Mouse (Mus musculus) G1E (cell line): ENCODE measurements around the gene Lnx1. TPM values are rescaled to one million over a fixed set of nuclear protein-coding genes. Genes with fewer than 3 reads are reported as not detected.

Source experiments
- ATAC-seq: 2 replicates; pipeline ENCODE4 v1.8.0; 2016; ENCODE audit warnings: mild to moderate bottlenecking; ENCODE audit not compliant: insufficient number of reproducible peaks, poor library complexity, low FRiP score, severe bottlenecking; ENCODE audit errors: extremely low read depth
- DNase-seq: peaks from one replicate; pipeline ENCODE4 v3.0.0; 2012; ENCODE audit warnings: low spot score
- H3K27me3 ChIP-seq: 2 replicates; pipeline ENCODE4 v1.6.1; 2012; ENCODE audit warnings: mild to moderate bottlenecking, low read length, inconsistent platforms; ENCODE audit not compliant: insufficient read depth
- H3K36me3 ChIP-seq: replicated peaks from 2 replicates; pipeline ENCODE3; 2012; ENCODE audit warnings: mild to moderate bottlenecking, inconsistent platforms
- H3K4me1 ChIP-seq: 2 replicates; pipeline ENCODE4 v1.6.1; 2012; ENCODE audit warnings: low read depth, low read length, inconsistent platforms, mixed read lengths; ENCODE audit not compliant: insufficient read depth
- H3K4me3 ChIP-seq: 2 replicates; pipeline ENCODE4 v1.5.1; 2012; ENCODE audit warnings: low read depth, mild to moderate bottlenecking, inconsistent platforms, low read length, moderate library complexity, mixed read lengths
- H3K9me3 ChIP-seq: replicated peaks from 2 replicates; pipeline ENCODE4 v1.6.1; 2012; ENCODE audit warnings: inconsistent platforms
- CTCF ChIP-seq: IDR thresholded peaks from 2 replicates; pipeline ENCODE4 v1.5.1; 2012; ENCODE audit warnings: low read depth, low read length, inconsistent platforms, mixed read lengths
- GATA1 ChIP-seq: IDR thresholded peaks from 2 replicates; pipeline ENCODE4 v1.6.1; 2012; ENCODE audit warnings: borderline replicate concordance, low read length, inconsistent platforms, mixed read lengths
- GATA2 ChIP-seq: IDR thresholded peaks from 2 replicates; pipeline ENCODE4 v1.6.1; 2012; ENCODE audit warnings: low read depth, low read length, inconsistent platforms, borderline replicate concordance
- POLR2AphosphoS5 ChIP-seq: IDR thresholded peaks from 2 replicates; pipeline ENCODE4 v1.6.1; 2012; ENCODE audit warnings: low read depth, low read length, inconsistent platforms; ENCODE audit not compliant: insufficient replicate concordance
- TAL1 ChIP-seq: conservative IDR thresholded peaks from 2 replicates; pipeline ENCODE4 v1.6.1; 2012; ENCODE audit warnings: low read depth, low read length, inconsistent platforms, mixed read lengths
- polyA plus RNA-seq: library from polyadenylated mRNA; stranded (reverse); fragments of >175 nt; gene quantifications from 2 replicates; pipeline ENCODE4 v1.2.3, GENCODE M21; 2012
- total RNA-seq, 2 experiments: library from RNA; stranded (forward) in 1 of 2; stranded (reverse) in 1 of 2; fragments of 200-1000 nt in 1 of 2; fragments of >200 nt in 1 of 2; fragmentation: Nextera tagmentation in 1 of 2; gene quantifications; 2 replicates each; pipeline ENCODE4 v1.2.3; 2014 to 2017

The Lnx1 gene
- total and polyA plus RNA-seq, 3 experiments, result 0.16 TPM; not detected in 2

GRCm38 (mm10) chr5:74633453-74633852 is 69.3 kb downstream of the Lnx1 start:
- no peak for ATAC-seq
- TF ChIP-seq TAL1 (no peak), CTCF (no peak), POLR2AphosphoS5 (no peak), GATA1 (no peak), GATA2 (no peak)

GRCm38 (mm10) chr5:74632369-74633114 is 70.2 kb downstream of the Lnx1 start:
- ATAC-seq (no peak), DNase-seq (no peak)
- H3K9me3 ChIP-seq, result no peaks in the 10 kb centered on the region
- H3K27me3 ChIP-seq, result peaks cover 41% of the 10 kb centered on the region
- no peak overlapping the region for H3K4me3 ChIP-seq
- TF ChIP-seq TAL1 (no peak), GATA1 (no peak), POLR2AphosphoS5 (no peak), CTCF (no peak), GATA2 (no peak)
- no peaks in the 10 kb centered on the region for H3K4me1 ChIP-seq
- H3K36me3 ChIP-seq, result no peaks in the 10 kb centered on the region

More at GRCm38 (mm10) chr5:74633453-74633852, 69.3 kb downstream of the Lnx1 start:
- no peak overlapping the region for H3K4me3 ChIP-seq
- peaks cover 42% of the 10 kb centered on the region for H3K27me3 ChIP-seq
- H3K36me3 ChIP-seq, result no peaks in the 10 kb centered on the region
- no peaks in the 10 kb centered on the region for H3K4me1 ChIP-seq
- H3K9me3 ChIP-seq, result no peaks in the 10 kb centered on the region
- DNase-seq, result no peak

GRCm38 (mm10) chr5:74628001-74628400 is 74.7 kb downstream of the Lnx1 start:
- no peaks in the 10 kb centered on the region for H3K9me3 ChIP-seq
- H3K4me3 ChIP-seq, result no peak overlapping the region
- ATAC-seq (no peak), DNase-seq (no peak)
- H3K4me1 ChIP-seq, result no peaks in the 10 kb centered on the region
- no peaks in the 10 kb centered on the region for H3K36me3 ChIP-seq
- TF ChIP-seq GATA2 (no peak), TAL1 (no peak), CTCF (no peak), GATA1 (no peak), POLR2AphosphoS5 (no peak)
- H3K27me3 ChIP-seq, result peaks cover 27% of the 10 kb centered on the region

- H3K36me3 ChIP-seq, result no peaks in the 10 kb centered on the region
- H3K9me3 ChIP-seq, result no peaks in the 10 kb centered on the region
- no peaks in the 10 kb centered on the region for H3K4me1 ChIP-seq
- peaks cover 25% of the 10 kb centered on the region for H3K27me3 ChIP-seq
- TF ChIP-seq GATA2 (no peak), CTCF (no peak), GATA1 (no peak), TAL1 (no peak), POLR2AphosphoS5 (no peak)
- DNase-seq (no peak), ATAC-seq (no peak)
- no peak overlapping the region for H3K4me3 ChIP-seq
Measured at GRCm38 (mm10) chr5:74624385-74624784, 78.3 kb downstream of the Lnx1 start.

GRCm38 (mm10) chr5:74623316-74624000 is 79.3 kb downstream of the Lnx1 start:
- no peak for DNase-seq
- H3K36me3 ChIP-seq, result no peaks in the 10 kb centered on the region
- peaks cover 25% of the 10 kb centered on the region for H3K27me3 ChIP-seq
- H3K4me1 ChIP-seq, result no peaks in the 10 kb centered on the region
- no peak for TF ChIP-seq CTCF
- no peak for TF ChIP-seq POLR2AphosphoS5
- TF ChIP-seq GATA2, result no peak
- no peak for TF ChIP-seq GATA1
- TF ChIP-seq TAL1, result no peak
- H3K4me3 ChIP-seq, result no peak overlapping the region
- no peak for ATAC-seq
- H3K9me3 ChIP-seq, result no peaks in the 10 kb centered on the region

- ATAC-seq (no peak), DNase-seq (no peak)
- H3K9me3 ChIP-seq, result no peaks in the 10 kb centered on the region
- peaks cover 17% of the 10 kb centered on the region for H3K27me3 ChIP-seq
- TF ChIP-seq TAL1 (no peak), POLR2AphosphoS5 (no peak), GATA1 (no peak), CTCF (no peak), GATA2 (no peak)
- no peaks in the 10 kb centered on the region for H3K36me3 ChIP-seq
- no peak overlapping the region for H3K4me3 ChIP-seq
- no peaks in the 10 kb centered on the region for H3K4me1 ChIP-seq
Measured at GRCm38 (mm10) chr5:74621691-74622470, 80.8 kb downstream of the Lnx1 start.
